Comparison of ENCODE assay signal across 22 mouse cellular contexts in genomic region chr15:28198609-28199008, GRCm38 (mm10). TPM values are rescaled to one million over a fixed set of nuclear protein-coding genes. Genes with fewer than 3 reads are reported as not detected.
"Had no signal": no experiment of that assay in that cellular context is flagged by ENCODE, and none has a peak within 500 bp of the region (broad histone marks: within the 10 kb centered on the region; RNA-seq: fewer than 3 reads in every experiment).

No protein-coding gene starts in this region.

- DNase-seq: kidney, adult 2 months; kidney, postnatal 14 days; kidney, postnatal 4 days; layer of hippocampus, postnatal 36 days; liver; liver, embryonic 13.5 days; lung, embryonic 14.5 days; lung, postnatal 36 days; right cerebral cortex, adult 18-20 months; right cerebral cortex, postnatal 14 days; right cerebral cortex, postnatal 4 days; thymus, postnatal 25 days had no signal

- H3K27me3 ChIP-seq: limb, embryonic 13.5 days; liver, embryonic 13.5 days; megakaryocyte, embryonic 14.5 days had no signal

- H3K9ac ChIP-seq: limb, embryonic 13.5 days; liver, embryonic 13.5 days; lung, embryonic 14.5 days; midbrain, embryonic 13.5 days; neural tube, embryonic 12.5 days; neural tube, embryonic 15.5 days had no signal

- H3K36me3 ChIP-seq: limb, embryonic 10.5 days; limb, embryonic 13.5 days; liver, embryonic 13.5 days; midbrain, embryonic 10.5 days; midbrain, embryonic 13.5 days; neural tube, embryonic 12.5 days; neural tube, embryonic 15.5 days had no signal

- H3K4me2 ChIP-seq: limb, embryonic 13.5 days; liver, embryonic 13.5 days; lung, embryonic 14.5 days; midbrain, embryonic 13.5 days; neural tube, embryonic 12.5 days; neural tube, embryonic 15.5 days had no signal

- H3K4me1 ChIP-seq: limb, embryonic 13.5 days; liver, embryonic 13.5 days; megakaryocyte, embryonic 14.5 days had no signal

- H3K27ac ChIP-seq: limb, embryonic 10.5 days; limb, embryonic 13.5 days; liver, embryonic 13.5 days; midbrain, embryonic 10.5 days; midbrain, embryonic 13.5 days; neural tube, embryonic 12.5 days; neural tube, embryonic 15.5 days had no signal

- H3K9me3 ChIP-seq: limb, embryonic 10.5 days; limb, embryonic 13.5 days; liver, embryonic 13.5 days; megakaryocyte, embryonic 14.5 days; midbrain, embryonic 10.5 days; midbrain, embryonic 13.5 days; neural tube, embryonic 12.5 days; neural tube, embryonic 15.5 days had no signal

- H3K4me3 ChIP-seq: limb, embryonic 10.5 days; limb, embryonic 13.5 days; liver, embryonic 13.5 days; megakaryocyte, embryonic 14.5 days; midbrain, embryonic 10.5 days; midbrain, embryonic 13.5 days; neural tube, embryonic 12.5 days; neural tube, embryonic 15.5 days had no signal

- ATAC-seq: intestine, embryonic 16.5 days; lung, postnatal 0 days; midbrain, embryonic 13.5 days had no signal

RNA-seq across cellular contexts. Expression of gene Dnah5, which starts 4.9 kb away (rescaled TPM):
- polyA plus RNA-seq: limb, embryonic 10.5 days; liver, embryonic 16.5 days had no signal
